Mouse (Mus musculus) mouse trophoblast stem cell (cell line): ENCODE measurements at regions not wholly inside any gene's neighbourhood (a gene's known extent, or its start where the extent isn't known, plus 50 kb on each side); places are given as distances from the start of the nearest gene placed in this dataset.

Experiments
- in situ Hi-C, 2 experiments: fragments of 300-500 bp; cut with MseI, MboI; formaldehyde crosslinking; loops; 2 replicates in 1 of 2; 3 replicates in 1 of 2; pipeline ENCODE4 v1.15.1; 2025

DNA sequence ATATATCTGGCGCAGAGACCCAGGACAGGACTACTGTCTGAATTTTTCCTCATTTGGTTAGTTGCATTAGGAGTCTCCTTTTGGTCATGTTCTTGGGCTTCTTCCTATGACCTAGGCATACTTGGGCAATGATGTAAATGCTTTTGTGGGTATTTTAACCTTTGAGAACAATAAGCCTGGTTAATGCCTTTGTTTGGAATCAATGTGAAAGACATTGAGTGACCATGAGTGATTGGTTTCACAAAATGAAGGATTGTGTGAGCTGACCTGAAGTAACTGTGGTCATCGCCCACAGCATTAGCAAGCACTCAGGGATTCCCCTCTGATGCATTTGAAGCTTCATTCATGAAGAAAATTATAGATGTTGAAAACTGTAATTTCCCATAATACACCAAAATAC, 61.9 kb upstream of the Abcb5 start:
- in situ Hi-C loops, result loop anchor here (25.0 kb wide), 2 partner anchors 284 to 434 kb away; partner anchors contain the start of gene Macc1 (in 1 of the 2)

DNA sequence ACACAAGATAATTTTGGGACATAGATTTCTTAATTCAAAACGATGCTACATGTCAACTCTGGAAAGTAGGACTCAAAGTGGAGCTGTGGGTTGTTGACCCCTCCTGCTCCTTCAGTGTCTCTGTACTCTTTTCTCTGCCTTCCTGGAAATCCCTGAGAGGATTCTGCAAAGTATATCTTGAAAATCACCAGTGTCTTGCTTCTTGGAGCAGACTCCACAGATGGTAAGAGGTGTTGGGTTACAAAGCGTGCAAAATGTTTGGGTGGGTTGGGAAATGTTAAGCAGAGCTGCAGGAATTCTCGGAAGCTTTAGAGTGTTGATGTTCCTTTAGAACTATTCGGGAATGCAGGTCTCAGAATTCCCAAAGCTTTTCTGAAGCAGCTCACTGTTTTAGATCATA, 61.5 kb upstream of the Abcb5 start:
- in situ Hi-C loops, result loop anchor here (25.0 kb wide), 2 partner anchors 285 to 435 kb away; partner anchors contain the start of gene Macc1 (in 1 of the 2)

DNA sequence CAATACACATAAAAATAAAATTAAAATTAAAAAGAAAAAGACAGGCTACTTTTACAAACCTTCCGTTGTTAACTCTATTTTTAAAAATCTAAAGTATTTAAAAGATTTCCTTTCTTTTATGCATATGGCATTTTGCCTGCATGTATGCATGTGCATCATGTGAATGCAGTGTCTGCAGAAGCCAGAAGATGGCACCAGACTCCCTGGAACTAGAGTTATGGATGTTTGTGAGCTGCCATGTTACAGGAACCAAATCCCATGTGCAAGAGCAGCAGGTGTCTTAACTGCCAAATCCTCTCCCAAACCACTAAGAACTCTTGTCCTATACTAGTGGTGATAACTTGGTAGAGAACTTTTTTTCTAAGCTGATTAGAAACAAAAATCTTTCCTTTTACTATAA, 60.1 kb upstream of the Abcb5 start:
- in situ Hi-C loops, result loop anchor here (25.0 kb wide), 2 partner anchors 286 to 436 kb away; partner anchors contain the start of gene Macc1 (in 1 of the 2)

DNA sequence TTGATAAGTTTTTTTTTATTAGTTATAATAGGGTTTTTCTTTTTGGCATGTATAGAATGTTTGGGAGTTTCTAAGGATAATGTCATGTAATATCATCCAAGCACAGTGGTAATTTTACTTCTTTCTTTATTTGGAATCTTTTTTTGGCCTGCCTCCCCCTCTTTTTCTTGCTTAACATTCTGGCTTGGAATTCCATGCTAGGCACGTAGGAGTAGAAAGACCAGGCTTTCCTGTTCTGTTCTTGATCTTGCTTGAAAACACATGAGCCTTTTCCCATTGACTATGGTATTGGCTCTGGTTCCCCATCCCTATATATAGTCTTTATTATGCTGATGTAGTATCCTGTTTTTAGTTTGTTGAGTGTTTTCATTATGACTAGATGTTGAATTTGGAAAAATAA, 57.8 kb upstream of the Abcb5 start:
- in situ Hi-C loops, result no loop called here
